Mouse (Mus musculus) heart, embryonic 13.5 days (tissue): ENCODE measurements around the gene Uqcr11. TPM values are rescaled to one million over a fixed set of nuclear protein-coding genes. Genes with fewer than 3 reads are reported as not detected.

Experiments used
- ATAC-seq: fragments of 200-750 bp; cut with Nextera tagmentation; 2 replicates; pipeline ENCODE4 v1.8.0; 2017; ENCODE audit warnings: moderate TSS enrichment; ENCODE audit not compliant: insufficient number of reproducible peaks, low FRiP score, low TSS enrichment; ENCODE audit errors: extremely low read depth
- H3K27ac ChIP-seq: fragments of 300-500 bp; sonication (generic); replicated peaks from 2 replicates; pipeline ENCODE4 v1.5.1; 2015; ENCODE audit warnings: moderate library complexity, mild to moderate bottlenecking, inconsistent platforms
- H3K27me3 ChIP-seq: fragments of 300-500 bp; sonication (generic); replicated peaks from 2 replicates; pipeline ENCODE4 v1.6.1; 2015; ENCODE audit warnings: mild to moderate bottlenecking, inconsistent platforms
- H3K36me3 ChIP-seq: fragments of 300-500 bp; sonication (generic); 2 replicates; pipeline ENCODE4 v1.6.1; 2015; ENCODE audit warnings: mild to moderate bottlenecking, inconsistent platforms
- H3K4me1 ChIP-seq: fragments of 300-500 bp; sonication (generic); 2 replicates; pipeline ENCODE4 v1.6.1; 2015; ENCODE audit warnings: inconsistent platforms
- H3K4me2 ChIP-seq: fragments of 300-500 bp; sonication (generic); 2 replicates; pipeline ENCODE4 v1.6.1; 2015; ENCODE audit warnings: inconsistent platforms, mild to moderate bottlenecking, moderate library complexity
- H3K4me3 ChIP-seq: fragments of 300-500 bp; sonication (generic); 2 replicates; pipeline ENCODE4 v1.5.1; 2015; ENCODE audit warnings: moderate library complexity, mild to moderate bottlenecking, inconsistent platforms
- H3K9ac ChIP-seq: fragments of 300-500 bp; sonication (generic); 2 replicates; pipeline ENCODE4 v1.6.1; 2015; ENCODE audit warnings: inconsistent platforms, mild to moderate bottlenecking, moderate library complexity
- H3K9me3 ChIP-seq: fragments of 300-500 bp; sonication (generic); 2 replicates; pipeline ENCODE4 v1.6.1; 2016; ENCODE audit warnings: inconsistent platforms
- WGBS: fragments of 180-500 bp; shearing (Covaris S2); methylation state at CpG from one replicate; pipeline ENCODE4 v1.1.7; 2015; ENCODE audit warnings: mixed read lengths; 5-methylcytosine and 5-hydroxymethylcytosine counted together
- polyA plus RNA-seq: library from polyadenylated mRNA; unstranded; fragments of >200 nt; fragmentation: Nextera tagmentation; extraction: Ambion mirVana; gene quantifications from 2 replicates; pipeline ENCODE4 v1.2.1, GENCODE M21; 2015

Uqcr11 gene
- polyA plus RNA-seq, 1 experiment from 2014 or later, result 1,246 TPM

DNA sequence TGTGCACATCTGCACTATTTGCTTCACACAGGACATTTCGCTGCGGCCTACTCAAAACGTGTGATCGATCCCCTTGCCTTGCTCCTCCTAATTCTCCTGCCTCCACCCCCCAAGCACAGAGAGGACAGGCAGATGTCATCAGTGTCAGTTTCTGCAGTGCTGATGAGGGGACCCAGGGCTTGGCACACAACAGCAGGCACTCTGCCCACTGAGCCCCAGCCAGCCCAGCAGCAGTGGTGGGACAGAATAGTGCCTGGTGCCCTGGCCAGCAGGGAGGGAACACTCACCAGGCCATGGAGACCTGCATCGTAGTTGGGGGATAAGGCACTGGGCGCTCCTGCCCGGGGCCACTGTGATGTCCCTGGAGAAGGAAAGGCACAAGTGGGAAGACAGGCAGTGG lies 8.9 kb upstream of the Uqcr11 start:
- peaks cover 24% of the 10 kb centered on the region for H3K4me1 ChIP-seq
- H3K9me3 ChIP-seq, result no peaks in the 10 kb centered on the region
- no peak overlapping the region for H3K9ac ChIP-seq
- H3K36me3 ChIP-seq, result peaks cover 100% of the 10 kb centered on the region
- H3K27me3 ChIP-seq, result no peaks in the 10 kb centered on the region
- H3K4me3 ChIP-seq, result no peak overlapping the region
- no peak overlapping the region for H3K4me2 ChIP-seq
- no peak for ATAC-seq
- no peak overlapping the region for H3K27ac ChIP-seq
- WGBS, result 91% methylated on average over 7 of the region's 7 CpGs

DNA sequence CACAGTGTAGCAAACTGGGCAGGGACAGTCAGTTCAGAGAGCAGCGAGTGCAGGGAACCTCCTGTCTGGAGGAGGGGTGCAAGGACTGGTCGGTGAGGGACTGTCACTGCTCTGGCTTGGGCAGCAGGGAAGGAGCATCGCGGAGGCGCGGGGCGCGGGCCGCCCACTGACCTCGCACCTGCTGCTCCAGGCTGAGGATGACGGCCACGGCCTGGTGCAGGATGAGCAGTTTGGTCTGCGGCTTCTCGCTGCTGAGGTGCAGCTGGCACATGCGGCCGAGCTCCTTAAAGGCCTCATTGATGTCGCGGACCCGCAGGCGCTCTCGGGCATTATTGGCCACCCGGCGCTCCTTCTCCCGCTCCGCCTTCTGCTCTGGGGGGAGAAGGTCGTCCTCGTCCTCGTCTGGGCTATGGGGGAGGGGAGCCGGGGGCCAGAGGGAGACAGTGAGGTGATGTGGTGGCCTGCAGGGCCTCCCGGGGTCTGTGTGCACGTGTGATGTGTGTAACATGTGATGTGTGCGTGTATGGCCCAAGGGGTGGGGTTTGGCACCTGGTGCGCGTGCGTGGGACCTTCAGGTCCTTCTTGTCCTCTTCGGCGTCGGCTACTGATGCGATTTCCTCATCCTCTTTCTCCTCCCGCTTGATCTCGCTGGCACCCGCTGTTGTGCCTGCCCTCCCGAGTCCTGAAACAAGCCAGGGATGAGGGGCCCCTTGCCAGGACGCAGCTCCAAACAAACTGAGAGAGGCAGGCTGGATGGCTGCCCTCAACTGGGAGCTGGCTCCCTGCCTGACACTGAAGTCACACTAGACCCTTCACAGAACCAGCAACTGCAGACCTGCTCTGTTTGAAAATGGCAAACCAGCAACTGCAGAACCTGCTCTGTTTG lies 6.3 kb upstream of the Uqcr11 start:
- Histone ChIP-seq H3K9me3 (no peaks in the 10 kb centered on the region), H3K4me2 (no peak overlapping the region), H3K4me3 (no peak overlapping the region), H3K27me3 (no peaks in the 10 kb centered on the region), H3K4me1 (peaks cover under 1% of the 10 kb centered on the region; the same call in 1 of the 2 replicates), H3K9ac (0 out of 2 replicates have a peak overlapping the region, but pooled peaks have one; percentile 7), H3K27ac (no peak overlapping the region), H3K36me3 (peaks cover 95% of the 10 kb centered on the region)
- 88% methylated on average over 44 of the region's 44 CpGs for WGBS
- ATAC-seq, result no peak

DNA sequence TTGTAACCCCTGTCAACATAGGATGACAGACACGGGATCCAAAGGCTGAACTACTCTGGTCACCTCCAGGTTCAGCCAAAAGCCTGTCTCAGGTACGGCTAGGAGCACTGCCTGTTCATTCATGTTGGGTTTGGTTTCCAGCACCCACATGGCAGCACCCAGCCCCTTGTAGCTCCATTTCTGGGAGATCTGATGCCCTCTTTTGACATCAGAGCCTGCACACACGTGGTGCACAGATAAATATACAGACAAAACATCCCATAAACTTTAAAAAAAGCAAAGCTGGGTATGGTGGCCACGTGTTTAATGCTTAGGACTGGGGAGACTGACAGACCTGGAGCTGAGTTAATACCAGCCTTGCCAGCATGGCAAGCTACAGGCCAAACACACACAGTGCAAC lies 1.3 kb upstream of the Uqcr11 start:
- Histone ChIP-seq H3K27ac (no peak overlapping the region), H3K9ac (peak overlapping the region; percentile 98), H3K9me3 (no peaks in the 10 kb centered on the region; the same call in 1 of the 2 replicates), H3K27me3 (no peaks in the 10 kb centered on the region), H3K4me2 (peak overlapping the region; percentile 97; the same call in 1 of the 2 replicates), H3K4me3 (no peak overlapping the region), H3K4me1 (peaks cover 27% of the 10 kb centered on the region), H3K36me3 (peaks cover 64% of the 10 kb centered on the region)
- 41% methylated on average over 4 of the region's 4 CpGs for WGBS
- ATAC-seq, result no peak

DNA sequence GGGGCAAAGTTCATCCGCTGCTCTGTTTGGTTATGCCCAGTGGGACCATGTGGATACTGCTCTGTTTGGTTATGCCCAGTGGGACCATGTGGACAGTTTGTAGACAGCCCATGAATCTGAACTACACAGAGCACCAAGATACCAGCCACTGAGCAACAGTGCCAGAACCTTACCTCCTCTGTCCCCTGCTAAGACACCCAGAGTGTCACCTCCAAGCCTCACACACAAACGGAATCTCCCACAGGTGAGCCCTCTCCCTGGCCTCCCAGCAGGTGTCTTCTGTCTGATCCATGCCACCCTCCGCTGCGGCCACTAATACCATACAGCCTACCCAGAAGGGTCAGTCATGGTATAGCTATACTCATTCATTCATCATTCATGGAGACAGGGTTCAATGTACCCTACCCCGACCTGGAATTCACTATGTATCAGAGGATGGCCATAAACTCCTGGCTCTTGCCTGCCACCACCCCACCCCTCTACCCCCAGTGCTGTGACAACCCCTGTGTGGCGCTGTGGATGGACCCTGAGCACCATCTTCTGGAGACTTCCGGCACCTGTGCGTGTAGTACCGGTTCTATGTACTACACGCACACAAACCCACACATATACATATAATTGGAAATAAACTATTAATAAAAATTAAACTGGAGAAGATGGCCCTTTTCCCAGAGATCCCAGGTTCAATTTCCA lies 1.0 kb downstream of the Uqcr11 start:
- H3K36me3 ChIP-seq, result peaks cover 64% of the 10 kb centered on the region
- peak overlapping the region; percentile 98 for H3K9ac ChIP-seq
- H3K4me3 ChIP-seq, result peak overlapping the region; percentile 98
- no peaks in the 10 kb centered on the region; the same call in 1 of the 2 replicates for H3K9me3 ChIP-seq
- H3K4me2 ChIP-seq, result peak overlapping the region; percentile 97
- H3K4me1 ChIP-seq, result peaks cover 33% of the 10 kb centered on the region
- peak overlapping the region; percentile 89; the same call in 1 of the 2 replicates for H3K27ac ChIP-seq
- 45% methylated on average over 10 of the region's 10 CpGs for WGBS
- no peaks in the 10 kb centered on the region for H3K27me3 ChIP-seq
- ATAC-seq, result no peak

DNA sequence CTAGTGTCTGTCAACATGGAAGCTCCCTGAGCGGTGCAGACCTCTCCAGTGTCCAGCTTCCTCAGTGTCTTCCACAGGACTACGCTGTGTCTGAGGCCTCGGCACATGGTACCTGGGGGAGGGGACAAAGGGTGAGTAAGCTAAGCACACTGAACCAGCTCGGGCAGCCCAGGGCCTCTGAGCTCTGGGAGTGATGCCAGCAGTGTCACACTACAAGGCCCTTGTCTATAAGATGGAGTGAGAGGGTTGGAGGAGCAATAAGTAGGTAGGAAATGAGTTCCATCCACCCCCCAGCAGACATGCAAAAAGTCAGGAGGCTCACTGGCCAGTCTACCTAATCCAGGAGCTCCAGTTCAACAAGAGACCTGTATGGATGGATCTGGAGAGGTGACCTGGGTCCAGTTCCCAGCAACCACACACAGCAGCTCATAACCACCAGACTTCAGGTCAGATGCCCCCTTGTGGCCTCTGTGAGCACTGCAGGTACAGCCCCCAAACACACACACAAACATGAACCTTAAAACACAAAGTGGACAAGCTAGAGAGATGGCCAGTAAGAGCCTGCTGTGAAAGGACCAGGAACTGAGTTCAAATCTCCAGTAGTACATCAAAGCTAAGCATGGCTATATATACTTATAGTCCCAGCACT lies 3.5 kb downstream of the Uqcr11 start:
- Histone ChIP-seq H3K9me3 (no peaks in the 10 kb centered on the region; the same call in 1 of the 2 replicates), H3K36me3 (peaks cover 41% of the 10 kb centered on the region), H3K4me2 (no peak overlapping the region), H3K4me3 (no peak overlapping the region), H3K27me3 (no peaks in the 10 kb centered on the region), H3K4me1 (peaks cover 45% of the 10 kb centered on the region), H3K9ac (no peak overlapping the region), H3K27ac (no peak overlapping the region)
- ATAC-seq, result no peak
- 84% methylated on average over 4 of the region's 4 CpGs for WGBS

DNA sequence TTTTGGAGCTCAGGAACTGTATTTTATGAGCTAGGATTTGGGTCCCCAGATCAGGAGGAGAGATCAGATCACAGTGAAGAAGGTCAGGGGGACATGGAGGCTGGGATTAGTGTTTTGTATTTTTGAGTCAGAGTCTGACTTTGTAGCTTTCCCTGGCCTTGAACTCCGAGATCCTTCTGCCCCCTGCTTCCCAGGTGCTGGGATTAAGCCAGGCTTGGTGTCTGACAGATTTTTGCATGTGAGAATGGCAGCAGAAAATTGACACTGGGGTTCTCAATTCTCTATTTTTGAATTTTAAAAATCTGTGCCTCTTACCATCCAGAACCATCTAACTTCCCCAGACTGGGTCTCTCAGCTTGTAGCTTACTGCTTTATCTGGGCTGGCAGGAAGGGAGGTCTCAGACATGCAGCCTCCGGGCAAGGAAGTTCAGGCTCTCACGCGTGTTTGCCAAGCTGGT lies 5.9 kb downstream of the Uqcr11 start:
- H3K9me3 ChIP-seq, result no peaks in the 10 kb centered on the region; the same call in 1 of the 2 replicates
- peaks cover 46% of the 10 kb centered on the region for H3K4me1 ChIP-seq
- WGBS, result 69% methylated on average over 4 of the region's 4 CpGs
- H3K36me3 ChIP-seq, result peaks cover 57% of the 10 kb centered on the region
- no peak overlapping the region for H3K4me3 ChIP-seq
- peak overlapping the region; percentile 93 for H3K4me2 ChIP-seq
- no peak for ATAC-seq
- no peaks in the 10 kb centered on the region for H3K27me3 ChIP-seq
- H3K27ac ChIP-seq, result peak overlapping the region; percentile 86
- H3K9ac ChIP-seq, result peak overlapping the region; percentile 83

DNA sequence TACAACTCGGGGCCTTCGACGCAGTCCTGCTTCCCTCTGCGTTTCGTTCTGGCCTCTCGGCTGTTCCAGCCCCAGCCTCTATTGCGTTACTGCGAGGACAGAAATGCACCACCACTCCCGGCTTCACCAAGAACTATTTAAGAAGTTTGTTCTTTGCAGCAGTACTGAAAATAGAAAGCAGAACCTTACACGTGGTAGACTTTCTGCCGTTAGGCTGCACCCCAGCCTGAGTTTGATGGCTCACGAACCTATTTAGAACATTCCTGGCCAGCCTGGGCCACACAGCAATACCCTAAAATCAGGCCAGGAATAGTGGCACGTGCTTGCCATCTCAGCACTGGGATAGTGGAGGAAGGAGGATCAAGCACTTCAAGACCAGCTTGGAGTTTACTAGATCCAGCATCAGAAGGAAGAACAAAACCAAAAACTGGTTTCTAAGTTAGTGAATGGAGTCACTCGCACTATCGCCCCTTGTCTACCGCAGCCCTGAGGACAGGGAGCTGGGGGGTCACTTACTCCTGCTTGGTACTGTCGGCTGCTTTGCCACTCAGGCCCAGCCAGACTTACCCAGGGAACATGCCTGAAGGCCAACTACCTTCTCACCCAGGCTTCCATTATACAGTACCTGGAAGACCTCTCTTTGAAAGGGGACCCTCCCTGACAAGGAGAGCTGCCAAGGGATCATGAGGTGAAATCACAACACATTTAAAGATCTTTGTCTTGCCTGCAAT lies 6.5 kb downstream of the Uqcr11 start:
- Histone ChIP-seq H3K27ac (peak overlapping the region; percentile 86), H3K9me3 (no peaks in the 10 kb centered on the region; the same call in 1 of the 2 replicates), H3K4me2 (peak overlapping the region; percentile 93), H3K4me3 (peak overlapping the region; percentile 68), H3K9ac (peak overlapping the region; percentile 83), H3K36me3 (peaks cover 63% of the 10 kb centered on the region), H3K4me1 (peaks cover 40% of the 10 kb centered on the region), H3K27me3 (no peaks in the 10 kb centered on the region)
- ATAC-seq, result no peak
- 12% methylated on average over 17 of the region's 17 CpGs for WGBS

DNA sequence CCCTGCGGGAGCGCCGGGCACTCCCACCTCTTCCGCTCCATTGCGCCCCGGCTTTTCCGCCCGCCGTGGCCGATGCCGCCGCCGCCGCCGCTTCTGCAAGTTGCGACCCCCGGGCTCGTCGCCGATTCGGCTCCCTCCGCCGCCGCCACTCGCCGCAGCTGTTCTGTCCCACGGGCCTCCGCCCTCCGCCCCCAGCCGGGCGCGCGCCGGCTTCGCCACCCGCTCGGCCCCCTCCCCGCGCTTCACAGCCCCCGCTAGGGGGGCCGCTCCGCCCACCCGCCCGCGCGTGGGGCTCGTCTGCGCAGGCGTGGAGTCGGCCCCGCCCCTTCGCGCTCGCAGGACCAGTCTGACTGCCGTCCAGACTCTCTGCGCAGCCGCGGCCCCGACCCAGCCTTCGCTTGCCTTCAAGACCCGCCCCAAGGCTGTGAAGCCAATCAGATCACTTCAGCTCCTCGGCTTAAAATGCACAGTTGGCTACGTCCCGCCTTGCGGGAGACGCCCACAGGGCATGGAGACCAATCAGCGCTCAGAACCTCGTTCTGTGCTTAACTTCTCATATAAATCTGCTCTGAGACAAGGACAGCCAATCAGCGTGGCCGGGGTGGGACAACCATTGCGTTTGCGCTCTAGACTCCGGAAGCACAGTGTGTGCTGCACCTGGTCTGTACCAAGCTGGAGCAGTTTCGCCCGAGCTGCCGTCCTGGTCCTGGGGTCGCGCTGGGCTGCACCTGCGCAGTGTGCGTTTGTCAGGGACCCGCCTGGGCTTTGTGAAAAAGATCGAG lies 7.2 kb downstream of the Uqcr11 start, which contains the start of gene Mbd3:
Gene Mbd3, minus strand, starts transcription at position 360 of the 782 bp plus-strand sequence.
- peak; percentile 91 for ATAC-seq
- under 1% methylated on average over 78 of the region's 82 CpGs for WGBS
- no peaks in the 10 kb centered on the region for H3K27me3 ChIP-seq
- H3K27ac ChIP-seq, result peak within 1 kb of the TSS; percentile 98
- peak within 1 kb of the TSS; percentile 93 for H3K4me2 ChIP-seq
- H3K4me3 ChIP-seq, result peak within 1 kb of the TSS; percentile 68
- H3K36me3 ChIP-seq, result peaks cover 66% of the 10 kb centered on the region
- peaks cover 33% of the 10 kb centered on the region for H3K4me1 ChIP-seq
- no peaks in the 10 kb centered on the region; the same call in 1 of the 2 replicates for H3K9me3 ChIP-seq
- H3K9ac ChIP-seq, result peak within 1 kb of the TSS; percentile 91

DNA sequence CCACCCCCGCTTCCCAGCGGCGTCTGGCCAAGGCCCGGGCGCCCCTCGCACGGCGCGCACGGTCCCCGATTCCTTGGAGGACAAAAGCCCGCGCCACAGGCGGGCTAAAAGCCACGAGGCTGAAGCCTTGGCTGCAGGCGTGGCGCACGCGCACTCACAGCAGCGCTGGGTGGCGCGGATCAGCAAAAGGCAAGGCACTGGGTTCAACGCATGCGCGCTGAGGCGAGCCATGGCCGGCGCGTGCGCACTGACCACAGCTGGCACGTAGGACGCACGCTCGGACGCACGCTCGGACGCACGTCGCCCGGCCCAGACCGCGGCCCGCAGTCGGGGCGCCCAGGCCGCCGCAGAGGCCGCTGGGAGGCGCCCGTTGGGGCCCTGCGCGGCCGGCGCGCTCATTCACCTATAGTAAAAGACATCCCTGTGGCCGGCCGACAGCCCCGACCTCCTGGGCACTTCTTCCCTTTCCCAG lies 7.9 kb downstream of the Uqcr11 start:
- Histone ChIP-seq H3K4me2 (peak overlapping the region; percentile 93), H3K36me3 (peaks cover 66% of the 10 kb centered on the region), H3K9me3 (no peaks in the 10 kb centered on the region; the same call in 1 of the 2 replicates), H3K4me3 (peak overlapping the region; percentile 68), H3K4me1 (peaks cover 33% of the 10 kb centered on the region), H3K9ac (peak overlapping the region; percentile 91), H3K27ac (peak overlapping the region; percentile 98), H3K27me3 (no peaks in the 10 kb centered on the region)
- peak; percentile 78 for ATAC-seq
- WGBS, result under 1% methylated on average over 59 of the region's 59 CpGs

DNA sequence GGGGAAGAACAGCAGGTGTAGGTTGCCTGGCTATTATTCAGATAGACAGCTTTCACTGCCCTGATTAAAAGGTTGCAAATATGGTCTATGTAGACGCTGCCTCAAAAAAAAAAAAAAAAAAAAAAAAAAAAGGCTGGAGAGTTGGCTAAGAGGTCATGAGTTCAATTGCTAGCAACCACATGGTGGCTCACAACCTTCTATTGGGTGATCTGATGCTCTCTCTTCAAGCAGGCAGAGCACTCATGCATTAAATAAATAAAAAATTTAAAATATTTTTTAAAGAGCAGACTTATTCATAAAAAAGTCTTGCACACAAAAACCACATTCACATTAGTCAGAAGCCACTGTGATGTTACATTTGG lies 8.5 kb downstream of the Uqcr11 start:
- ATAC-seq, result no peak
- H3K27me3 ChIP-seq, result no peaks in the 10 kb centered on the region
- peaks cover 33% of the 10 kb centered on the region for H3K4me1 ChIP-seq
- H3K4me2 ChIP-seq, result peak overlapping the region; percentile 93
- peaks cover 66% of the 10 kb centered on the region for H3K36me3 ChIP-seq
- peak overlapping the region; percentile 68 for H3K4me3 ChIP-seq
- WGBS, result 4% methylated on average over 1 of the region's 1 CpGs
- H3K9ac ChIP-seq, result peak overlapping the region; percentile 91
- no peaks in the 10 kb centered on the region for H3K9me3 ChIP-seq
- peak overlapping the region; percentile 98 for H3K27ac ChIP-seq
